Mouse (Mus musculus) hindbrain, embryonic 10.5 days (tissue): Measurements from ENCODE around the gene Bid. TPM values are rescaled to one million over a fixed set of nuclear protein-coding genes. Genes with fewer than 3 reads are reported as not detected.

Source experiments
- DNase-seq: peaks from one replicate; pipeline ENCODE4 v3.0.0-alpha.2; 2017; ENCODE audit warnings: low spot score
- H3K27ac ChIP-seq: fragments of 300-500 bp; sonication (generic); 2 replicates; pipeline ENCODE4 v1.5.1; 2016; ENCODE audit warnings: mild to moderate bottlenecking, moderate library complexity
- H3K27me3 ChIP-seq: fragments of 300-500 bp; sonication (generic); 2 replicates; pipeline ENCODE4 v1.6.1; 2016; ENCODE audit warnings: mild to moderate bottlenecking; ENCODE audit not compliant: poor library complexity, insufficient read depth, severe bottlenecking
- H3K36me3 ChIP-seq: fragments of 300-500 bp; sonication (generic); 2 replicates; pipeline ENCODE4 v1.6.1; 2016; ENCODE audit warnings: mild to moderate bottlenecking, moderate library complexity
- H3K4me1 ChIP-seq: fragments of 300-500 bp; sonication (generic); replicated peaks from 2 replicates; pipeline ENCODE4 v1.6.1; 2016; ENCODE audit warnings: mild to moderate bottlenecking
- H3K4me3 ChIP-seq: fragments of 300-500 bp; sonication (generic); 2 replicates; pipeline ENCODE4 v1.5.1; 2016; ENCODE audit warnings: mild to moderate bottlenecking, moderate library complexity
- H3K9me3 ChIP-seq: fragments of 300-500 bp; sonication (generic); 2 replicates; pipeline ENCODE4 v1.6.1; 2016; ENCODE audit warnings: mild to moderate bottlenecking, moderate library complexity
- WGBS: fragments of 180-500 bp; shearing (Covaris S2); methylation state at CpG from one replicate; pipeline ENCODE4 v1.1.7; 2016; 5-methylcytosine and 5-hydroxymethylcytosine counted together
- polyA plus RNA-seq: library from polyadenylated mRNA; unstranded; fragments of >200 nt; fragmentation: Nextera tagmentation; extraction: Ambion mirVana; gene quantifications from 2 replicates; pipeline ENCODE4 v1.2.1, GENCODE M21; 2016

Bid gene
- polyA plus RNA-seq, 1 experiment from 2014 or later, result 15.7 TPM

DNA sequence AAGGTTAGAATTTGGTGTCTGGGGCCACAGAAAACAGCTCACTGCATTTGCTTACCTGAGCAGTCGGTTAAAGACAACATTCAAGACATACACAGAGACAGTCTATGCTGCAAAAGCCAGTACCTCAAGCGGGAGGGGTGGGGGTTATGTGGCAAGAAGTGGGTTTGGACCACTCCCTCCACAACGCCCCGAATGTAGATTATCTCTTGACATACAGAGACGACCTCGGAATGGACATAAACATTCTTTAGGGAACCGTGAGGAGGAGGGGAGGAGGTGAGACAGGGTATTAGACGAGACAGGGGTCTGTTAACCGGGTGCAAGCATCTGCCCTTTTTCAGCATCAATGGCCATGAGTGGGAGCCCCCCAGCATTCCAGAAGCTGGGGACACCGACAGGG is 26.9 kb upstream of the Bid start:
- H3K27me3 ChIP-seq, result no peaks in the 10 kb centered on the region
- WGBS, result 85% methylated on average over 10 of the region's 10 CpGs

DNA sequence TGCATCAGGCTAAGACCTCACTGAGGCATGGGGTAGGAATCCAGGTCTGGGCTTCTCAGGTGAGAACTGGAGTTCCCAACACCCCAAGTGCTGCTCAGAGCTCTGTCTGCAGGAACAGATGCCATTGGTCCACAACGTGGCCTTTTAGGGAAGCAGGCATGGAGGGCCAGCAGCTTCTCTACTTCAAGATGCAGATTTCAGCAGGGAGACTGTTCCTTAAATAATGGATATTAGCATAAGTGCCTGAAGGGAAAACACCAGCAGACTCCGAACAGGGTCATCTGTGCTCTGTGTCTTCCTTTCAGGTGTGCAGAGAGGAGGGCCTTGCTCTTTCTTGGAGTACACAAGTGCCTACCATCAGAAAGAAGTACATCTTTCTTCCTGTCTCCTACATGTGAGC is 26.4 kb upstream of the Bid start:
- DNase-seq, result no peak
- no peaks in the 10 kb centered on the region for H3K9me3 ChIP-seq
- no peaks in the 10 kb centered on the region for H3K27me3 ChIP-seq
- H3K27ac ChIP-seq, result no peak overlapping the region
- peaks cover 5% of the 10 kb centered on the region for H3K4me1 ChIP-seq
- H3K36me3 ChIP-seq, result peaks cover 10% of the 10 kb centered on the region
- WGBS, result 76% methylated on average over 2 of the region's 2 CpGs
- H3K4me3 ChIP-seq, result no peak overlapping the region

More for the DNA sequence above, 26.9 kb upstream of the Bid start:
- Histone ChIP-seq H3K27ac (no peak overlapping the region), H3K4me1 (peaks cover under 1% of the 10 kb centered on the region; the same call in 1 of the 2 replicates), H3K9me3 (no peaks in the 10 kb centered on the region), H3K4me3 (no peak overlapping the region), H3K36me3 (peaks cover 10% of the 10 kb centered on the region)
- no peak for DNase-seq

DNA sequence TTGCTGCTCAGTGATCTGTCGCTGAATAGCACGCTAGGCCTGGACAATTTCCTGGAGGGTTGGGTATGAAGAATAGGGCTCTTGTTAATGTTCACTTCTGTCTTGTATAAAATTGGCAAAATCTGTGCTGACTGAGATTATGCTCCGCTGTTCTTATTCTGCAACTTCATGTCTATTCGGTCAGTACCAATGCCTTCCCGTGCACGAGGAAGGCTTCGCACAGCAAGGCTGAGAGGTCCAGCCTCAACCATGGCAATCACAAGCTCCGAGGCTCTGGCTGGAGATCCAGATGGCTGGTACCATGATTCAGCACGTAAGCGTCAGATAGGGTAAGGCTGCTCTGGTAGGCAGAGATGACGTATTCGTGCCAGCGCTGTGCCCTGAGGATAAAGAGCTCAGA is 24.9 kb upstream of the Bid start:
- no peak overlapping the region for H3K27ac ChIP-seq
- H3K9me3 ChIP-seq, result no peaks in the 10 kb centered on the region
- H3K36me3 ChIP-seq, result peaks cover 7% of the 10 kb centered on the region
- peaks cover 11% of the 10 kb centered on the region for H3K4me1 ChIP-seq
- DNase-seq, result no peak
- H3K4me3 ChIP-seq, result no peak overlapping the region
- H3K27me3 ChIP-seq, result no peaks in the 10 kb centered on the region
- WGBS, result 95% methylated on average over 13 of the region's 13 CpGs

DNA sequence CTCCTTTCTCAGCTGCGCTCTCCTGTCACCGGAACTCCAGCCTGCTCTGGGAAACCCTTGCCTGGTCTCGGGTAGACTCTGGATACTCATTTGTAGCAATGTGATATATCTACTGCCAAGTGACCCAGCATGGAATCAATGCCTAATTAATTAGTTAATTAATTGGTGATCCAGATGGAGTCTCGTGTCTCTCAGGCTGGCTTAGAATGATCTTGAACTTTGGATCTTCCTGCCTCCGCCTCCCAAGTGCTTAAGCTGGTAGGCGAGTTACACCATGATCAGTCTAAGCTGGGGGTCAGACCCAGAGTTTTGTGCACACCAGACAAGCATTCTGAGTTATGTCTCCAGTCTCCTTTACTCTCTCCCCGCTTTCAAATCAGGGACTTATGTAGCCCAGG is 24.4 kb upstream of the Bid start:
- H3K27me3 ChIP-seq, result no peaks in the 10 kb centered on the region
- H3K36me3 ChIP-seq, result peaks cover 5% of the 10 kb centered on the region; the same call in 1 of the 2 replicates
- no peaks in the 10 kb centered on the region for H3K9me3 ChIP-seq
- no peak overlapping the region for H3K27ac ChIP-seq
- peaks cover 11% of the 10 kb centered on the region for H3K4me1 ChIP-seq
- no peak overlapping the region for H3K4me3 ChIP-seq
- 89% methylated on average over 7 of the region's 7 CpGs for WGBS
- no peak for DNase-seq

DNA sequence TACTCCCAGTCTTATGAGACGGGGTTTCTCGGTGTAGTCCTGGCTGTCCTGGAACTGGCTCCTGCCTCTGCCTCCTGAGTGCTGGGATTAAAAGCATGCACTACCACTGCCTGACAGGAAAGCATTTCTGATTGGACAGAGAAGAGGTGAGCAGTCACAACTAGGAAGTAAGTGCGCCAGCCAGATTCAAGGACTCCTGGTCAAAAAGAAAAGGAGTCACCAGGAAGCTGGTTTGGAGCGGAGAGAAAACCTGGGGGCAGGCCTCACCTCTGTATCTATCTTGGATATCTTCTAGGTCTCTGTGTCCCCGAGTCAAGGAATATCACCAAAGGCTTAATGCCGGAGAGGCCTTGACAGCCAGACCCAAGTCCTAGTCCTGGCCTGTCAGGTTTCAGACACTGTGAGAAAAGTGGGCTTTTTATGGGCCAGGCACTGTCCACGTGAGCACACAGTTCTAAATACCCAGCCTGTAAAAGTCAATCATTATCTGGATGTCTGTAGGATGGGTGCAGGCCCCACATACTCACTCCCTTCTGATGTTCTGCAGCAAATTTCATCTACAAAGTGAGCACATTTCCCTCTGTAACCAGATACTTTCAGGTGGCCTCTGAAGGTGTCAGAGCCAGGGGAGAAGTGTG is 23.9 kb upstream of the Bid start:
- Histone ChIP-seq H3K4me1 (peaks cover 11% of the 10 kb centered on the region), H3K9me3 (no peaks in the 10 kb centered on the region), H3K27ac (no peak overlapping the region), H3K36me3 (peaks cover 2% of the 10 kb centered on the region; the same call in 1 of the 2 replicates), H3K4me3 (no peak overlapping the region), H3K27me3 (no peaks in the 10 kb centered on the region)
- no peak for DNase-seq
- 87% methylated on average over 7 of the region's 7 CpGs for WGBS

DNA sequence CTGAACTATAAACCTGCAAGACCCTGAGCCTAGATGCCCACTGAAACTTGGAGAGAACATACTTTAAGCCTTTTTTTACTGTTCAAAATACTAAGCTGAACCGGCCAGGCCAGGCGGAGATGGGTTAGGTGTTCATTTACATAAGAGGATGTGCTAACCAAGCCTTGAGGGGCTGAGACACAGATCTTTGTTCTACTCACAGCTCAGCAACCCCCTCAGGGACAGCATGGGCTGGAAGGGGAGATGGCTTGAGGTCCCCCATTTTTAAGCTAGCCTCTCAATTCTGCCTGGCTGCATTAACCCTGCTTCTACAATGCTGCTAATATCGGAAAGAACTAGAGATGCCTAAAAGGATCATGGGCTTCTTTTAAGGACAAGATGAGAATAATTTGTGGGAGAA is 23.1 kb upstream of the Bid start:
- peaks cover 3% of the 10 kb centered on the region for H3K36me3 ChIP-seq
- no peaks in the 10 kb centered on the region for H3K27me3 ChIP-seq
- H3K4me1 ChIP-seq, result peaks cover 11% of the 10 kb centered on the region
- H3K4me3 ChIP-seq, result no peak overlapping the region
- H3K27ac ChIP-seq, result no peak overlapping the region
- H3K9me3 ChIP-seq, result no peaks in the 10 kb centered on the region
- DNase-seq, result no peak
- WGBS, result 81% methylated on average over 3 of the region's 3 CpGs

DNA sequence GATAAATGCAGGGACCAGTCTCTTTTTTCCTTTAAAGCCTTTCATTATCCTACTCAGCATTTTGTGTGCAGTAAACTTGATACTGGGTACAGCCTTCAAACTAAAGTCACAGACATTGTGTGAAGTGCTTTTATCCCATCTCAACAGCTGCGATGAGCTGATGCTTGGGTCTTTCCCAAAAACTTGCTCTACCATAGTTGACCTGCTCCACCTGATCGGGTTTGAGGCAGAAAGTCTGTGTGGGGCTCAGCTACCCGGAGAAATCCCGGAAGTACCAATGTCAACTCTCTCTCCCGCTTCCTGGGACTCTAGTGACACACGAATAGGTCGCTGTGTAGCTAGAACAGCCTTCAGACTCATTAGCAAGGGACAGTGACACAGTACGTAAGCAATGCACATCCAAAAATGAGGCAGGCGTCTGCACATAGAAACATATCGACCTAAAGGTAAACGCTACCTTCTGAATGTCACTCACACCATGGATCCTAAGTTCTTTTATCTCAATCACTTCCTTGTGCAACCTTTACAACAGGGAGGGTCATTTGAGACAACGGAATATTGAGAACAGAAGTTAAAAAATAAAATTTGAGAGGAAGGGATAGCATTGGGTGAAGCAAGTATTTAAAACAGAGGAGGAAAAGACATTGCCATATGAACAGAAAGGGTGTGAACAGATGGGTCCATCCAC is 22.3 kb upstream of the Bid start:
- Histone ChIP-seq H3K27me3 (no peaks in the 10 kb centered on the region), H3K27ac (no peak overlapping the region), H3K4me1 (peaks cover 11% of the 10 kb centered on the region), H3K4me3 (no peak overlapping the region), H3K36me3 (peaks cover 12% of the 10 kb centered on the region), H3K9me3 (no peaks in the 10 kb centered on the region)
- 92% methylated on average over 12 of the region's 12 CpGs for WGBS
- DNase-seq, result no peak

DNA sequence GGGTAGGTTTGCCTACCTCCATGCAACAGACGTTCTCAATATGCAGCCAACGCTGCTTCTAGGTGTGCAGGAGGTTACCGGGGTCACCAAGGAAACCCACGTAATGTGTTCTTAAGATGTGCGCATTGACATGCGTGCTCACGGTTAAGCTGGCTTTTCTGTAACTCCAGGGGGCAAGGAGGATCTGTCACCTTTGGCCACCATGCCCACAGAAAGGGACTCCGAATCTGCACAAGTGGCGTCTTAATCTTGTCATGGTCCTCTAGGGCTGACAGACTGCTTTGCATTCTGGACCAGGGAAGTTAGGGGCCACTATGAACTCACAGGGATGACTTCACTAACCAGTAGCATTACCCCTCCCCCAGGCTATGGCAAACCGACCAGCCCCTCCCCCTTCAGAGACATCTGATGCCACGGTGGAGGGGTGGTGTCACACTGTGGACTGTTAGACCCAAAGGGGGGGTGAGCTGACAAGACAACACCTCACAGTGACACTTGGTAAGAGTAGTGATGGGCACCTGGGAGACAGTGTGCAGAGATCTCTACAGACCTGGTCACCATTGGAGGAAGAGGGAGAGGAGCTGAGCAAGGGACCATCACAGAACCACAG is 21.5 kb upstream of the Bid start:
- Histone ChIP-seq H3K27me3 (no peaks in the 10 kb centered on the region), H3K4me3 (no peak overlapping the region), H3K36me3 (peaks cover 18% of the 10 kb centered on the region), H3K4me1 (peaks cover 11% of the 10 kb centered on the region), H3K27ac (no peak overlapping the region; the same call in 1 of the 2 replicates), H3K9me3 (no peaks in the 10 kb centered on the region)
- no peak for DNase-seq
- 82% methylated on average over 11 of the region's 11 CpGs for WGBS

DNA sequence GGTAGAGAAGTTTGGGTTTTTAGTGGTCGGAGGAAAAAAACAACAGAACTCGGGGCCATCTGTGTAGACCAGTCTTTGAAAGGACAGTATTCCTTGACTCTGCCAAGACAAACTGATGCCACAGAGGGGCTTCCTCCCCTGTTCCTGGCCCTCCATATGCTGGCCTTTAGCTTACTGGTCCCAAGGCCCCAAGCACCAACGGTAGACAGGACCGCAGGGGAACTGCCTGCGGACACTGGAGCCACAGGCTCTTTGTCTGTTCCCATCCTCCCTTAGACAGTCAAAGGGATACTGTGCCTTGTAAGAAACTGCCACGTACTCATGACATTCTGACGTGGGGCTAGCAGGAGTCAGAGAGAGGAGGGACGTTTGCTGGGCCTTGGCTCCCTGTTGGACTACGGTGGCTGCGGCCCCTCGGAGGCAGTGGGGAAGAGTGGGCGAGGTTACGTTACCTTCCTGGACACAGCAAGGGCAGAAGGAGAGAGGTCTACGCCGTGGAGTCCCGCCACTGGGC is 20.5 kb upstream of the Bid start:
- Histone ChIP-seq H3K4me3 (no peak overlapping the region), H3K36me3 (peaks cover 28% of the 10 kb centered on the region), H3K4me1 (peaks cover 11% of the 10 kb centered on the region), H3K27ac (no peak overlapping the region), H3K27me3 (no peaks in the 10 kb centered on the region), H3K9me3 (no peaks in the 10 kb centered on the region)
- no peak for DNase-seq
- 82% methylated on average over 16 of the region's 16 CpGs for WGBS

DNA sequence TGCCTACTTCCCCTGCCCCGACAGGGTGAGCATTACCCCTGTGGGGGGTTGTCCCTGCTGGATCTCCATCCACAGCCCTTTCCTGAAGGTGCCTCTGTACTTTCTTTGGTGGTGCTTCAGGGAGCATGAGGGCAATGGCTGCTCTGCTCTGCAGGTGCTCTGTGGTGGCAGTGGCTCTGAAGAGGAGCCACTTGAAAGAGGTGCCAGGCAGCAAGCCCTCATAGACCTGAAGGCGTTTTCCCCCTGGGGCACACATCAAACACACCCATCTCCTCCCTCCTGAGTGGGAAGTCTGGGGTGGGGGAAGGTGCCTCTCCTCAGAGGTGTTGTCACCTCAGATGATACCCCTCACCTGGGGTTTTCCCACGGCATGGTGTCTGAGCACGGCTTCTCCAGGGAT is 17.5 kb upstream of the Bid start:
- Histone ChIP-seq H3K9me3 (no peaks in the 10 kb centered on the region), H3K4me3 (no peak overlapping the region), H3K27me3 (no peaks in the 10 kb centered on the region), H3K4me1 (peaks cover 11% of the 10 kb centered on the region), H3K36me3 (peaks cover 37% of the 10 kb centered on the region), H3K27ac (no peak overlapping the region)
- WGBS, result 82% methylated on average over 4 of the region's 4 CpGs
- DNase-seq, result no peak

DNA sequence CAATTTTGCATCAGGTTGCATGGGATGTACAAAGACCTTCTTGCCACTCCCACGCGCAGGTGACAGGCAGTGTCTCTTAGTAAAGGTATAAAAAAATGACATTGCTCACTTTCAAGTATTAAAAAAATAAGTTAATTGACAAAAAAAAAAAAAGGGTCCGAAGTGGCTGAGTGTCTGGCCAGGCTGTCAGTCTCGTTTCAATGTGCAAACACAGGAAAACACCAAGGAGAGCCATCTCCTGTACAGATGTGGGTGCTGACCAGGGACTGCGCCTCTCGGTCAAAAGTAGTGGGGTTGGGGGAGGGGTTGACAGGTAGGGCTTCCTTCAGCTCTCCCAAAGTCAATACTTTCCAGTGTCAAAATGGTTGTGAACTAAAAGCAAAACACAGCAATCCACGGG is 17.0 kb upstream of the Bid start:
- H3K27me3 ChIP-seq, result no peaks in the 10 kb centered on the region
- 91% methylated on average over 7 of the region's 7 CpGs for whole genome bisulfite sequencing
- peaks cover 11% of the 10 kb centered on the region for H3K4me1 ChIP-seq
- H3K4me3 ChIP-seq, result no peak overlapping the region
- DNase-seq, result no peak
- H3K9me3 ChIP-seq, result no peaks in the 10 kb centered on the region
- peaks cover 37% of the 10 kb centered on the region for H3K36me3 ChIP-seq
- H3K27ac ChIP-seq, result no peak overlapping the region

DNA sequence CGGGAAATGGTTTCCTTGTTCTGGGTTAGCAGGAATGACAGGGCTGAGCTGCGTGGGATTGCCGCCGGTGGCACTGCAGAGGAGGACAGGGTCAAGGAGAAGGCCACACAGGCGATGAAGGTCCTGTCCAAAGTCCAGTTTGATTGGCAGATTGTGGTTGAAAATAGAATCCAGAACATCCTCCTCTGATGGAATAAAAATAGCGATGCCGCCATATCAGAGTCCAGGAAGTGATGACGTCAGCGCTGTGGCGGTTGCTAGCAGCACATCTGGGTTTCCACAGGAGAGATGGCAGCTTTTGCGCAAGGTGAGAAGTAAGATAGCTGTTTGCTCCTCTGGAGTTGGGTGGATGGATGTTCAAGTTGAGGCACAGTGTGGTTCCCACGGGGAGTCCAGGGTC is 15.9 kb upstream of the Bid start:
- Histone ChIP-seq H3K4me3 (no peak overlapping the region), H3K27ac (no peak overlapping the region), H3K36me3 (peaks cover 37% of the 10 kb centered on the region), H3K9me3 (no peaks in the 10 kb centered on the region), H3K4me1 (0 out of 2 replicates have a peak, but pooled peaks cover 4% of the 10 kb centered on the region), H3K27me3 (no peaks in the 10 kb centered on the region)
- no peak for DNase-seq
- WGBS, result 94% methylated on average over 12 of the region's 12 CpGs
